Mouse (Mus musculus) CH12.LX (cell line): ENCODE measurements around the gene A430078G23Rik. TPM values are rescaled to one million over a fixed set of nuclear protein-coding genes. Genes with fewer than 3 reads are reported as not detected.

ENCODE experiments used
- DNase-seq: peaks from one replicate; pipeline ENCODE4 v3.0.0-alpha.2; 2013; ENCODE audit errors: extremely low read depth
- H3K27ac ChIP-seq: 2 replicates; pipeline ENCODE4 v1.5.1; 2012; ENCODE audit warnings: low read depth, mild to moderate bottlenecking, control low read depth, moderate library complexity; ENCODE audit not compliant: insufficient read depth
- H3K27me3 ChIP-seq: replicated peaks from 2 replicates; pipeline ENCODE3; 2012; ENCODE audit warnings: inconsistent platforms
- H3K36me3 ChIP-seq, 2 experiments: replicated peaks in 1 of 2; 2 replicates each; pipeline versions ENCODE3 to v1.6.1; 2012; ENCODE audit warnings: inconsistent platforms in 1 of 2, low read length in 1 of 2, mild to moderate bottlenecking in 1 of 2, mixed read lengths in 1 of 2, moderate library complexity in 1 of 2; ENCODE audit not compliant: control insufficient read depth in 1 of 2, insufficient read depth in 1 of 2
- H3K4me1 ChIP-seq, 2 experiments: 2 replicates each; pipeline ENCODE4 v1.6.1; 2012; ENCODE audit warnings: inconsistent platforms in 1 of 2, moderate library complexity in 1 of 2; ENCODE audit not compliant: insufficient read depth in 2 of 2, control insufficient read depth in 1 of 2
- H3K4me2 ChIP-seq: 2 replicates; pipeline ENCODE4 v1.6.1; 2012; ENCODE audit warnings: low read depth, mild to moderate bottlenecking, control low read depth; ENCODE audit not compliant: poor library complexity, insufficient read depth, severe bottlenecking
- H3K4me3 ChIP-seq, 3 experiments: fragments of 150-350 bp in 1 of 3; sonication (generic) in 1 of 3; replicated peaks in 1 of 3; 2 replicates each; pipeline versions ENCODE3 to v1.5.1; 2011 to 2012; ENCODE audit warnings: low read depth in 2 of 3, low read length in 2 of 3, mild to moderate bottlenecking in 2 of 3, moderate library complexity in 2 of 3, control low read depth in 1 of 3, improper control_type of control experiment in 1 of 3, inconsistent platforms in 1 of 3, mixed read lengths in 1 of 3; ENCODE audit not compliant: poor library complexity in 1 of 3
- H3K79me2 ChIP-seq: replicated peaks from 2 replicates; pipeline ENCODE4 v1.6.1; 2012; ENCODE audit warnings: mild to moderate bottlenecking, moderate library complexity; ENCODE audit not compliant: control insufficient read depth, poor library complexity, insufficient read depth, severe bottlenecking; ENCODE audit errors: extremely low read depth
- H3K9ac ChIP-seq: 2 replicates; pipeline ENCODE4 v1.6.1; 2012; ENCODE audit warnings: low read depth, mild to moderate bottlenecking, control low read depth, moderate library complexity; ENCODE audit not compliant: insufficient read depth
- H3K9me3 ChIP-seq: replicated peaks from 2 replicates; pipeline ENCODE3; 2012; ENCODE audit warnings: low read length, inconsistent platforms, mixed read lengths
- E2F4 ChIP-seq: IDR thresholded peaks from 2 replicates; pipeline ENCODE4 v1.6.1; 2011; ENCODE audit warnings: low read depth, low read length, improper control_type of control experiment; ENCODE audit not compliant: insufficient replicate concordance
- IRF4 ChIP-seq: IDR thresholded peaks from 2 replicates; pipeline ENCODE4 v1.6.1; 2014; ENCODE audit warnings: low read depth, mild to moderate bottlenecking, inconsistent platforms, low read length, improper control_type of control experiment
- JUN ChIP-seq: IDR thresholded peaks from 2 replicates; pipeline ENCODE4 v1.6.1; 2011; ENCODE audit warnings: low read depth, mild to moderate bottlenecking, low read length, improper control_type of control experiment, moderate library complexity; ENCODE audit not compliant: insufficient read depth
- MAX ChIP-seq: IDR thresholded peaks from 2 replicates; pipeline ENCODE4 v1.6.1; 2011; ENCODE audit warnings: low read length, improper control_type of control experiment
- MAZ ChIP-seq: IDR thresholded peaks from 2 replicates; pipeline ENCODE4 v1.6.1; 2012; ENCODE audit warnings: low read depth, mild to moderate bottlenecking, inconsistent platforms, low read length, improper control_type of control experiment, moderate library complexity
- MYC ChIP-seq: IDR thresholded peaks from 2 replicates; pipeline ENCODE4 v1.6.1; 2011; ENCODE audit warnings: low read depth, mild to moderate bottlenecking, improper control_type of control experiment, low read length
- TBP ChIP-seq: conservative IDR thresholded peaks from 2 replicates; pipeline ENCODE4 v1.6.1; 2011; ENCODE audit warnings: low read depth, low read length, improper control_type of control experiment
- TCF12 ChIP-seq: IDR thresholded peaks from 2 replicates; pipeline ENCODE4 v1.6.1; 2014; ENCODE audit warnings: low read depth, mild to moderate bottlenecking, inconsistent platforms, low read length, improper control_type of control experiment
- UBTF ChIP-seq: IDR thresholded peaks from 2 replicates; pipeline ENCODE4 v1.6.1; 2012; ENCODE audit warnings: low read depth, mild to moderate bottlenecking, inconsistent platforms, low read length, improper control_type of control experiment, moderate library complexity
- USF1 ChIP-seq: IDR thresholded peaks from 2 replicates; pipeline ENCODE4 v1.6.1; 2014; ENCODE audit warnings: low read depth, mild to moderate bottlenecking, inconsistent platforms, low read length, improper control_type of control experiment
- USF2 ChIP-seq: conservative IDR thresholded peaks from 2 replicates; pipeline ENCODE4 v1.6.1; 2011; ENCODE audit warnings: low read depth, low read length, improper control_type of control experiment
- ZMIZ1 ChIP-seq: IDR thresholded peaks from 2 replicates; pipeline ENCODE4 v1.6.1; 2012; ENCODE audit warnings: low read depth, mild to moderate bottlenecking, inconsistent platforms, low read length, improper control_type of control experiment
- dilution Hi-C: fragments of 300-500 bp; cut with MboI; formaldehyde crosslinking; loops from 2 replicates; pipeline ENCODE4 v1.14.3; 2020; ENCODE audit warnings: low sequenced_read_pairs; ENCODE audit not compliant: extremely low pct_unique_long_range_greater_than_20kb, extremely low pct_ligation_motif_present
- in situ Hi-C: fragments of 300-500 bp; cut with MboI; formaldehyde crosslinking; loops from 3 replicates; pipeline ENCODE4 v1.14.3; 2019; ENCODE audit warnings: low sequenced_read_pairs, low pct_ligation_motif_present, low pct_unique_long_range_greater_than_20kb, mixed read lengths
- polyA plus RNA-seq: library from polyadenylated mRNA; unstranded; fragments of >175 nt; gene quantifications from 2 replicates; pipeline ENCODE4 v1.2.1, GENCODE M21; 2012; ENCODE audit warnings: low read depth; ENCODE audit not compliant: insufficient read length
- total RNA-seq, 2 experiments: library from RNA; depleted of rRNA; stranded (reverse); fragments of 300-350 nt in 1 of 2; fragments of >200 nt in 1 of 2; gene quantifications; 2 replicates each; pipeline ENCODE4 v1.2.3; 2012 to 2014

Gene A430078G23Rik
- total and polyA plus RNA-seq, 3 experiments = not detected

GRCm38 (mm10) chr8:3411901-3412301 is 58.7 kb downstream of the A430078G23Rik start:
- in situ Hi-C loops (no loop called here), dilution Hi-C loops (no loop called here)
- Histone ChIP-seq H3K9me3 (no peaks in the 10 kb centered on the region), H3K9ac (no peak overlapping the region), H3K27me3 (no peaks in the 10 kb centered on the region), H3K36me3 (no peaks in the 10 kb centered on the region), H3K4me2 (no peak overlapping the region), H3K4me1 (0 out of 4 replicates have a peak, but pooled peaks cover 0 to 3% of the 10 kb centered on the region in 2 experiments), H3K4me3 (no peak overlapping the region), H3K27ac (no peak overlapping the region), H3K79me2 (no peaks in the 10 kb centered on the region)
- TF ChIP-seq MYC = no peak
- no peak for DNase-seq

GRCm38 (mm10) chr8:3412816-3413215 is 59.6 kb downstream of the A430078G23Rik start:
- H3K27me3 ChIP-seq = no peaks in the 10 kb centered on the region
- no peak overlapping the region for H3K9ac ChIP-seq
- no peak for DNase-seq
- no peaks in the 10 kb centered on the region for H3K36me3 ChIP-seq
- H3K9me3 ChIP-seq = no peaks in the 10 kb centered on the region
- no peak overlapping the region for H3K27ac ChIP-seq
- no peak overlapping the region for H3K4me2 ChIP-seq
- dilution Hi-C loops = no loop called here
- no peak for TF ChIP-seq TBP
- TF ChIP-seq JUN = no peak
- no peak for TF ChIP-seq ZMIZ1
- no peak for TF ChIP-seq UBTF
- no peak for TF ChIP-seq MYC
- TF ChIP-seq TCF12 = no peak
- in situ Hi-C loops = no loop called here
- H3K79me2 ChIP-seq = no peaks in the 10 kb centered on the region
- H3K4me3 ChIP-seq = no peak overlapping the region
- H3K4me1 ChIP-seq = 0 out of 4 replicates have a peak, but pooled peaks cover 0 to 3% of the 10 kb centered on the region in 2 experiments

- 0 out of 4 replicates have a peak, but pooled peaks cover 0 to 3% of the 10 kb centered on the region in 2 experiments for H3K4me1 ChIP-seq
- no peaks in the 10 kb centered on the region for H3K79me2 ChIP-seq
- no peaks in the 10 kb centered on the region for H3K27me3 ChIP-seq
- DNase-seq = no peak
- TF ChIP-seq MAZ (no peak), IRF4 (no peak), MAX (no peak), USF1 (no peak), USF2 (no peak), E2F4 (no peak), JUN (no peak)
- no peak overlapping the region for H3K9ac ChIP-seq
- in situ Hi-C loops = no loop called here
- H3K27ac ChIP-seq = no peak overlapping the region
- H3K9me3 ChIP-seq = no peaks in the 10 kb centered on the region
- no peak overlapping the region for H3K4me3 ChIP-seq
- H3K4me2 ChIP-seq = no peak overlapping the region
- H3K36me3 ChIP-seq = no peaks in the 10 kb centered on the region
- dilution Hi-C loops = no loop called here
These were observed 61.5 kb downstream of the A430078G23Rik start for GRCm38 (mm10) chr8:3414639-3415190.
